Mouse (Mus musculus): ENCODE data around the gene Fbxo3. TPM values are rescaled to one million over a fixed set of nuclear protein-coding genes. Genes with fewer than 3 reads are reported as not detected.
"Not testable (repeated sequence)": the region's sequence is repeated elsewhere in the genome, so short reads cannot be mapped to it uniquely, and the experiment has no call there.

Fbxo3 gene
- total RNA-seq, 2 experiments from 2014 or later: 44.7 to 45.6 TPM

DNA sequence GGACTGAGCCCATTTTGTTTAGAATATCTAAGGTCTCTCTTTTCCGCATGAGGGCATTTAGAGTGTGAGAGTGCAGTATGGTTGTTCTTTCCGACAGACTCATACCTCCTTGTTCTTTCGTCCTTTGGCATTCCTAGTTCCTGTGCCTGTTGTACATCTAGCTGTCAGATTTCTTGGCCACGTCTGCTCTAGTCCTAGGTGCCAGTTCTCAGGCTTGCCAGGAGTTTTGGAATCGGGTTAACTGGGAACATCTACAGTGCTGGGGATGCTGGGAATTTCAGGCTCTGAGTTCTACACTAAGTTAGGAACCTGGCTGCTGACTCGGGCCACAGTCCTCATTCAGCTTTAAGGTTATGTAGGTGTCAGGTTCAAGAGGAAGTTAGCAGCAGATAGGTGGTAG is 8.1 kb downstream of the Fbxo3 start:
- no peak for DNase-seq (ENCODE audit: low spot score in 2 of 2)

DNA sequence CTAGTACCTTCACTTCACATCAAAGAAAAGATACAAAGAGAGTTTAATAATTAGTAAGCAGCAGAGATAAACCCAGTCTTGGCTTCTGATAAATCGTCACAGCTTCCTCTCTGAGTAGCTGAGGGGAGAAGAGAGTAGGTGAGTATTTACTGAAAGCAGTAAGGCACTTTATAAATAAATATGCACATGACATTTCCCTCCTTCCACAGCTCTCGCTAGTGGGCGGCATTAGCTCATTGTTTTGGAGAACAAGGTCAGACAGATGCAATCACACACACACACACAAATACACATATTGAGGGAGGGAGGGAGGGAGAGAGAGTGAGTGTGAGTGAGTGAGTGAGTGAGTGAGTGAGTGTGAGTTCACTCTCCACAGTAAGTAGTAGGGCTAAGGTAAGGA is 8.8 kb downstream of the Fbxo3 start:
- DNase-seq (ENCODE audit: low spot score in 2 of 2): no peak

DNA sequence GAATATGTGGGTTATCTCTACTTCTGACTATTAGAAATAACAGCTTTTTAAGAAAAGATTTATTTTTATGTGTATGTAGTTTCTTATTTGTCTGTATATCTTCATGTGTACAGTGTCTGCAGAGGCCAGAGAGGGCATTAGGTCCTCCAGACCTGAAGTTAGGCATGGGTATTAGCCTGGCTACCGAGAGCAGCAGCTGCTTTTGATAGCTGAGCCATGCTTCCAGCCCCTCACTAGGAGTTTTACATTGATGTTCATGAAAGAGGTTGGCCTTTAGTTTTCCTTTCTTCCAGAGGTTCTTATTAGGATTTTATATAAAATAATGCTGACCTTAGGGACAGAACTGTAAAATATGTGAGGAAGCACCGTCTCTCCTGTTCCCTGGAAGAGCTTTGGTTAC is 10.7 kb downstream of the Fbxo3 start:
- no peak for DNase-seq (ENCODE audit: low spot score in 2 of 2)

DNA sequence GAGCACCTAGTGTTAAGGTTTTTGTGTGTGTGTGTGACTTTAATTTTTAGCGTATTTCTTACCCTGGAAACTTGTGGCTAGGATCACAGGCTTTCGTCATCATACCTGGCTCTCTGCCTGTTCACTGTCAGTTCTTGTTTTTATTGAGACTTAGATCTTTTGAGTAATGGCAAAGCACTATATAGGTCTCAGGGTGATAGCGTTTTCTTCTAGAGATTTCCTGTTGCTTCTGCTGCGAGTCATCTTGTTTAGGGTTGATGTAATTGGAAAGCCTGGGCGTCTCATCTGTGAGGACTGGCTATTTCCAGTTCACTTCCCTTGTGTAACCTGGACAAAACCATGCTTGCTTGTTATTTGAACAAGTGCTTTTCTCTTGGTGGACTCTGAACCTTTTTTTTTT is 14.1 kb downstream of the Fbxo3 start:
- no peak for DNase-seq (ENCODE audit: low spot score in 2 of 2)

DNA sequence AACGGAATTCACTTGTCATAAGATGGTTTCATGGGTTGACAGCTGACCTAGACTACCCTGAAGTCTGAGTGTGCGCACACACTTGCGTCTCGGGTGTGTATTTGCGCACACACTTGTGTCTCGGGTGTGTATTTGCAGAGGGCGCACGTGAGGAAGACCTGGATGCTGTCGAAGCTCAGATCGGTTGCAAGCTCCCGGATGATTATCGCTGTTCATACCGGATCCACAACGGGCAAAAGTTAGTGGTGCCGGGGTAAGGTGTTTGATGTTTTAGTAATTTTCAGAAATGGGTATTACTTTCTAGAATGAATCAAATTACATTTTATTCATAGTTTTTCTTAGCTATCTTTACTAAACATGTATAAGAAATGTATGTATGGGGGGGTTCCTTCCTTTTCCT is 15.2 kb downstream of the Fbxo3 start:
- no peak for DNase-seq (ENCODE audit: low spot score in 2 of 2)

DNA sequence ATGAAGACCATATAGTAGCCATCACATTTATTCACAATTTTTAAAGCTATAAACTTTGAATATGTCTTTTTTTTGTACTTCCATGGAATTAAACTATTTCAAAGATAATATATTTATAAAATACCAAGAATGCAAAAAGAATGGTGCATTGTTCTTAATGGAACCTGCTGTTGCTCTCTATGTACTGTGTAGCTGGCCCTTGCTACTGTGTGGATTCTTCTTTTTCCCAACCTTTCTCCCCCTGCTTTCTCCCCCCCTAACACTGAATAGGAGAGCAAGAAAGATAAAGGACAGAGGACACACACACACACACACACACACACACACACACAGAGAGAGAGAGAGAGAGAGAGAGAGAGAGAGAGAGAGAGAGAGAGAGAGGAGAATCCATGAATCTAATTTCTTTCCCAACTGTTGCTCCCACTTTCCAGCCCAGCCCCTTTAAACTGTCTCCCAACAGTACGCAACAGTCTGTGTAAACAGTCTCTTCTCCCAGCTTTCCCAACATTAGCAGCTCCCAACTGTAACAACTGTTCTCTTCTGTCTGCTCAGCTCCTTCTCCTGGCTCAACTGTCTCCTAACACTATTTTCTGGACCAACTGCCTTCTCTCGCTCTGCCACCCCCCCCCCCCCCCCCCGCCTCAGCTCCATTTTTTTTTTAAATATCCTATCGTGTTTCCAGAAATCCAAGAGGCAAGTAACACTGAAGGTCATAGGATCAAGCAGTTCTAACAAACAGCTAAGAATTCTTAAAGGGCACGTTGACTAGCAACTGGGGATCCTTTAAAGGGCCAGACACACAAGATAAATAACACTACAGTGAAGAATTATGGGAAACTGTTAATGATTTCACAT is 16.3 kb downstream of the Fbxo3 start:
- no peak for DNase-seq (ENCODE audit: low spot score in 2 of 2)

DNA sequence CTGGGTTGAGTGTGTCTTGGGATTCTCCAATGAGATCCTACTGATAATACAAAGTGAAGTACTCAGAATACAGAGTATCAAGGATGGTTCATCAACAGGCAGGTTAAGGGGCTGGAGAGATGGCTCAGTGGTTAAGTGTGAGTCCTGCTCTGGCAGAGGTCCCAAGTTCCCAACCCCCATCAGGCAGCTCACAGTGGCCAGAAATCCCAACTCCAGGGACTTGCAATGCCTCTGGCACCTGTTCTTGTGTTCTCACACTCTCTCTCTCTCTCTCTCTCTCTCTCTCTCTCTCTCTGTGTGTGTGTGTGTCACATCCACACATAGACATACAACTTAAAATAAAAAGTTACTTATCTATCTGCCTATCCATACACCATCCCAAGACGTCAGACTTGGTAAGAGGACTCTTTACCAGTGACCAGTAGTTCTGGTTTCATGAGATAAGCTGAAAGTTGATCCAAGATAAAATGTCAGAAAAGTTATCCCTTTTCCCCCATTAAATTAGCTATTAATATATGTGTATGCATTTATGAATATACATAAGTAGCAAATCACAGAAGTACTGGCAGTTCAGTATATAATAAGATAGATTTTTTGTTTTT is 17.1 kb downstream of the Fbxo3 start:
- DNase-seq (ENCODE audit: low spot score in 2 of 2): no peak

DNA sequence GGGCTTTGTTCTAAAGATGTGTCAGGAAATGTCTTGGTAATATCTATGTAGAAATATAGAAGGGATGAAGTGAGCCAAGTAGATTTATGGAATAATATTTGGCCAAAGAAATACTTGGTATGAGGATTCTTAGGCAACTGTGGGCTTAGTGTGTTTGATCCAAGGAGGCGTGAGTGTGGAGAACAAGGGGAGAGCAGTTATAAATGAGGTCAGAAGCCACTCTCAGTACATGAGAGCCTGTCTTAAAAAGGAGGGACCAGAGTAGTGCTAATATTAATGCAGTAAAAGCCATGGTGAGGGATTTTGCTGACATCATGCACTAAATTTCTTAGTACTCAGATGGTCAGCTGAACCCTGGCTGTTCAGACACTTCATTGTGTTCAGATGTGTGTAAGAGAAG is 30.9 kb downstream of the Fbxo3 start:
- no peak for DNase-seq (ENCODE audit: low spot score in 2 of 2)

DNA sequence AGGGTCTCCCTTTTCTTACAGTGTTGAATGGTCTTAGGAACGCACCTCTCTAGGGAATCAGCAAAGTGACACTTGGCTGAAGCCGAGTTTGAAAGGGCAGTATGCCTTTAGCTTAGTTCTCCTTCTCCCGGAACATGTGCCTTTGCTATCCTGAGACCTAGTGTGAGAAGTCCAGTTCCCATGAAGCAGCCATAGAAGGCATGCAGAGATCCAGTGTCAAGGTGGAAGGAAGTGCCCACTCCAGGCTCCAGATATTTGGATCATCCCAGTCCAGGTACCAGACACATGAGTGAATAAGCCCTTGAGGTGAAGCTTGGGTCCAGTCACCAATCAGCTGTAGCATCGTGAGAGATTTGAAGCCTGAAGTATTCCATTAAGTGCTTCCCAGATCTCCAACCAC is 31.4 kb downstream of the Fbxo3 start:
- no peak for DNase-seq (ENCODE audit: low spot score in 2 of 2)

DNA sequence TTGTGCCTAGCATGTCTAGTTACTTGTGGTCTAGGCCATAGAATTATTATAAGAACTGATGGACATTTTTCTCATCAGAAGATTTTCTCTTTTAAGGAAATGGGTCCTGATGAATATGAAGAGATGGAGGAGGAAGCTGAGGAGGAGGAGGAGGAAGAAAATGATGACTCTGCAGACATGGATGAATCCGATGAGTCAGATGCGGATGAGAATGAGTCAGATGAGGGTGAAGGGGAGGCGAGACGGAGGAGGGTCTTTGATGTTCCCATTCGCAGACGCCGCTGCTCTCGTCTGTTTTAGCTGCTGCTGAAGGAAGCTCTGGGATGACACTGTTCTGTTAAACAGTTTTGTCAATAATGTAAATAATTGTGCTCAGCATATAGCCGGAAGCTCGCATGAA is 32.3 kb downstream of the Fbxo3 start:
- DNase-seq (ENCODE audit: low spot score in 2 of 2): no peak

DNA sequence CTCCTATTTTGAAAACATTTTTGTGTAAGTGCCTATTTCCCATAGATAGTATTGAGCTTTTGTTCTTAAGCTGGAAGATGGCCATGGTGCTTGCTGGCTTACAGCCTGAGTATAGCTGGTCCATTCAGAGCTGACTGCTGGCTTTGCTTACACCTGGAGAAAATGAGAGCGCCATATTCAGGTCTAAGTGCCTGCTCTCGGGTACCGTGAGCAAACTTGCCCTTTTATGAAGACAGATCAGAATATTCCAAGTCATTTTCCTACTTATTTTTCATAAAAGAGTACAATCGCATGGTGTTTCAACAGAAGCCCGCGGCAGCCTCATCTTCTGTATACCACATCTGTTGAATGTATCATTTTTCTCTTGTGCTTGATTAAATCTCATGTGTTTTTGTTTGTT is 33.5 kb downstream of the Fbxo3 start:
- DNase-seq (ENCODE audit: low spot score in 2 of 2): no peak

DNA sequence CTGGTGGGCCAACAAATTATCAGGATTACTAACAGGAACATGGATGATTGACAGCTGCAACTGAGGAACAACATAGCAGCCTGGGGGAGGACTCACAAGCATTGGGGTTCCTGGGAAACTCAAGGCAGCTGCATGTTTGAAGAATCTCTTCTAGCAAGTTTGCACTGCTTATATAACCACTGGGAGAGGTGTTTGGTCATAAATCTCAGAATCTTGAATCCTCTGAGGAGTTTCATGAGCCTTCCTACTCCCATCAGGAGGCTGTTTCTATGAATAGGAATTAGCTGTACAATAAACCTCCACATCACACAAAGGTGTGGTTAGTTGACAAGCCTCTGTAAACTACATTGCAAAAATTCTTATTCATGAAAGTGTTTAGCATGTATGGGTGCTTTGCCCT is 35.1 kb downstream of the Fbxo3 start:
- DNase-seq (ENCODE audit: low spot score in 2 of 2): no peak

DNA sequence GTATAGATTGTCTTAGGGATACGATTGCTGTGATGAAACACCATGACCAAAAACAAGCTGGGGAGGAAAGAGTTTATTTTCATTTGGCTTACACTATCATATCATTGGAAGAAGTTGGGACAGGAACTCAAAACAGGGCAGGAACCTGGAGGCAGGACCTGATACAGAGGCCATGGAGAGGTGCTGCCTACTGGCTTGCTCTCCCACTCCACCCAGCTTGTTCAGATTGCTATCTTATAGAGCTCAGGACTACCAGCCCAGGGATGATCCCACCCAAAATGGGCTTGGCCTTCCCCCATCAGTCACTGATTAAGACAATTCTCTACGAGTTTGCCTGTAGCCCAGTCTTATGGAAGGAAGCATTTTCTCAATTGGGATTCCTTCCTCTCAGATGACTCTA is 36.6 kb downstream of the Fbxo3 start:
- DNase-seq (ENCODE audit: low spot score in 2 of 2): no peak

DNA sequence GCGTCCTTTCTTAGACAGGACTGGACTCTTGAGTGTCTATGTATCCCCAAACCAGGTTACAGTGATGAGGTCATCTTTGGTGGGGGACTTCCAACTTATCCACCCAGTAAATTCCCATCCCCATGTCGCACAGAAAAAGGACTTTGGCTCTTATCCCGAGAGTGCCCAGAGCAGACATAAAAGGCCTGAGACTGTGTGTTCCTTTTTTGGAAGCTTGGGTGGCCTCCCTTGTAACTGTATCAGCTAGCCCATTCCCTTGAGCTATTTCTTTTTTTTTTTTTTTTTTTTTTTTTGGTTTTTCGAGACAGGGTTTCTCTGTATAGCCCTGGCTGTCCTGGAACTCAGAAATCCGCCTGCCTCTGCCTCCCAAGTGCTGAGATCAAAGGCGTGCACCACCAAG is 38.0 kb downstream of the Fbxo3 start, which contains the start of gene Gm10912:
Gene Gm10912, plus strand, starts transcription at position 301 of the 400 bp plus-strand sequence.
- not testable (repeated sequence) for DNase-seq (ENCODE audit: low spot score in 2 of 2)

DNA sequence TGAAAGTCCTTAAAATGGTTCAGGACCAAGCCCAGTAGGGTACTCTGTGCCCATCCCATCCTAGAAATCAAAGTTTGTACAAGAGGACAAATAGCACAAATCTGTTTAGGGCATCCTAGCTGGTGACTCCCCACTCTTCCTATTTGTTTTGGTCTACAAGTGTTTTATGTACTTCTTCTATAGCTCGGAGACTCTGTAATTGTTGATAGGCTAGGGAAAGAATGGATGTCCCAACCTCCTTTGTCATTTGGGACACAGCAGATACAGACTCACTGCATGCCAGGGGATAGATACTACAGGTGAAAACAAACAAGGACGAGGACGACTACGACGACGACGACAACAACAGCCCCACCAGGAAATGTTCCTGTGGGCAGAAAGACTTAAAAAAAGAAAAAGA is 40.9 kb downstream of the Fbxo3 start, which contains the start of gene Gm10799:
Gene Gm10799, minus strand, starts transcription at position 101 of the 400 bp plus-strand sequence.
- not testable (repeated sequence) for DNase-seq (ENCODE audit: low spot score in 2 of 2)

DNA sequence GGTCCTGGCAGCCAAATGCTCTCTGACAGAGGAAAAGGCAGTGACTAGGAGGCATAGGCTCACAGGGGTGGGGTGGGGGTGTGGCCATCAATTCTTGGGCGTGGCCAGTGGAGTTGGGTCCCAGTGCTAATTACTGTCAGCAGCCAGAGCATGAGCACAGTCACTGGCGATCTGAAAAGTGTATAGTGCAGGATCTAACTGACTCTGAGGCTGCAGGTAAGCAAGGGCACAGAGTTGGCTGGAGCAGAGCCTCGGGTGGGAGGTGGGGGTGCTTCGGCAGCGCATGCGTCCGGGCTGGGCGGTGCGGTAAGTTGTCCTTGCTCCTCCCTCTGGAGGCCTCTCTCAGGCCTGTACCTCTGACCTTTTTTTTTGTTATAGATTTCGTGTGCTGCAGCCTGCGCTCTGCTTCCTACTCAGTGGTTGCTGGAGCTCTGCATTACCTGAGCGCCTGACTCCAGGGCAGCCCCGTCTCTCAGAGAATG is 42.2 kb downstream of the Fbxo3 start, which contains the start of gene Cd59b:
Gene Cd59b, plus strand, starts transcription at position 146 of the 482 bp plus-strand sequence.
- DNase-seq (ENCODE audit: low spot score in 2 of 2): no peak

DNA sequence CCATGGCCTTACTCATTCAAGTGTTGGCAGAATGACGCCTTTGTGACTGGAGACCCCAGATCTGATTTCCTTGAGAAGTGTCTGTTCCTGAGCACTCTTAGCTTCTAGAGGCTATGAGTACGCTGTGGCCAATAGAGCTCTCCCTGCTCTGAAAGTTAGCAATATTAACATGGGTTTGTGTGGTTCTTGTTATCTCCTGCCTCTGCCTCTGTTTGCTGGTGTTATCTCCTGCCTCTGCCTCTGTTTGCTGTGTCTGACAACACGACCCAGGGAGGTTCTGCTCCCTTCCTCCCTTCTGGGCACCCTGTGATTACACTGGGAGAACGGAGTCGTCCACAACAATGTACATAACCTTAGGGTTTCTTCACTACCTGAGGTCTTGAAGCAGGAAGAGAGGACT is 50.8 kb downstream of the Fbxo3 start:
- not testable (repeated sequence) for DNase-seq (ENCODE audit: low spot score in 2 of 2)

DNA sequence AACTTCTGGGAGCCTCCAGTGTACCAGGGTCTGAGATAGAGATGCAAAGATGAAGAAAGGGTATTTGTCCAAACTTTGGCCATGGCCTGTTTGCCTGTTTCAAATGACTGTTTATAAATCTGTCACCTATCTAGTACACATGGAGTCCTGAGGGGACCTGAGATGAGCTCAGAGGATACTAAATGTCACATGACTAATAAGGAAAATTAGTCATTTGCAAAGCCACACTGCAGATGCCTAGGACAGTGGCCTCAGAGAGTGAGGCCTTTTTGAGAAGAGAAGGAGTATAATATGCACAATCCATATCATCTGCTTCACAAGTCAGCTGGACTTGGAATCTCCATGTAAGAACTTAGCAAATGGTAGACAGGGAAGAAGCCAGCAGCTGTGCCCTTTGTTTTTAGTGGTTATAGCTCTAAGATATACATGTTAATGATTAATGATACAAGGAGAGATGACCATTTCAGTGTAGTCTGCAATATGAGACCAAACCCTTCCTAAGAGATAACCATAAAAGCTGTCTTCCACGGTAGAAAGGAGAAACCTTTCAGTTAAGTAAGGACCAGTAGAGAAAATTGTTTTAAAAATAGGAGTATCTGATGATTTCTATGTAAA is 54.0 kb downstream of the Fbxo3 start:
- not testable (repeated sequence) for DNase-seq (ENCODE audit: low spot score in 2 of 2)

DNA sequence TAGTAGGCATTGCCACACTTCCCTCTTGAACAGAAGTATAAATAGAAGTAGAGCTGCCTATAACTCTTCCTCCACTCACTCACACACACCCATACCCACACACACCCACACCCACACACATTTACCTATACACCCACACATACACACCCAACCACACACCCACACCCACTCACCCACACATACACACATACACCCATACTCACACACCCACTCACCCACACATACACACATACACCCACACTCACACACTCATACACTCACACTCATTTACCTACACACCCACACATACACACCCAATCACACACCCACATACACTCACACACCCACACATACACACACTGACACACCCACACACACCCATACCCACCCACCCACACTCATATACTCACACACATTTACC is 55.0 kb downstream of the Fbxo3 start:
- no peak for DNase-seq (ENCODE audit: low spot score in 2 of 2)

DNA sequence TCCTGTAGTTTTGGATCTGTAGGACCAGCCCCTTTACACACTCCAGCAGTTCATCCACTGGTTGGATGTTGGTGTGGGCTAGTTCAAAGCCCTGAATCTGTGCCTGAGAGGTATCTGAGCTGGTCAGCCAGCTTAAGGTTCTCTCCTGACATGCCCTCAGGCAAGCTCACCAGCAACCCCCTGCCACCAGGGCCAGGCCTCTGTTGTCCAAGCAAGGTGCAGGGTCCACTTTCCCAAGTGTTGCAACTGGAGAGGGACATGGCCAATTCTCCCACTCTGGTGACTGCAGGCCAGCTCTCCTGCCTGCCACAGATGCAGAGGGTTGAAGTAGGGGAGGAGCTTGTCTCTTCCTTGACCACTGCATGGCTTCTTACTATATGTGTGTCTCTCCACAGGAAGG is 56.5 kb downstream of the Fbxo3 start:
- not testable (repeated sequence) for DNase-seq (ENCODE audit: low spot score in 2 of 2)

DNA sequence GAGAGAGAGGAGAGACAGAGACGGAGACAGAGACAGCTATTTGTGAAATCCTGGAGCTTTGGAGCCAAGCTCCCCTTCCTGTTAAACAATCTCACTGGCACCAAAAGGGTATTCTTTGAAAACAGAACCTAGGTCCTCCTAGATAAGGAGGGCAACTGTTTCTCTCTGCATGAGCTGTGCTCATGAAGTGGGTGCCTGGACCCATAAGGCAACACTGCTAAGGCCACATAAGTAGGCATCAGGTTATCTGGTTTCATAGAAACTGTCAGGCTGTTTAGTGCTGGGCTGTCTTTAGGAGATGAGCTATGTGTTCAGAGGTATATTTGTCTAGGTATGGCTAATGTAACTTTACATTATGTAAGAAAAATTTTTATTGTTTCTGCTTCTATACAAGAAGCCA is 60.0 kb downstream of the Fbxo3 start:
- DNase-seq (ENCODE audit: low spot score in 2 of 2): not testable (repeated sequence)

DNA sequence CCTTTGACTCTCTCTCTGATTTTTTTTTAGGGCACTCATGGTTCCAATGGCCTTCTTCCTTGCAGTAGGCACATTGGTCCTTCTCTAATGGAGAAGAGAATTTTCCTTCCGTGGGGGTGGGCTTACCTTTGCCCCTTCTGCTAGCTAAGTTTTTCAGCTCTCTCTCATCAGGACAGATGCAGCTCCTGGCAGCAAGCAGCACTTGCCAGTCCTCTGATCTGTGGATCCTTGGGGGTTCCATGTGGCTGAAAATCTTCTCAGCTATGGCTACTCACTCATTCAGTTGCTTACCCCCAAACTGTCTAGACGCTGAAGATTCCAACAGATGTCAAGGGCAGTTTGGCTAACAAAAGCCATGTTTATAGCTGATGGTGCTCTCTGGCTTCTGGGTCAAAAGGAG is 65.8 kb downstream of the Fbxo3 start:
- DNase-seq (ENCODE audit: low spot score in 2 of 2): no peak

Measured in layer of hippocampus, postnatal 10 days (tissue).